Mouse (Mus musculus) testis, adult 2 months (tissue): Measurements from ENCODE around the gene Spred3.
A peak's percentile ranks its signal among the peaks of the same experiment; 100 is the strongest.

Source experiments
- CTCF ChIP-seq: fragments of 200-500 bp; IDR thresholded peaks from 2 replicates; pipeline ENCODE4 v1.5.1; 2012; ENCODE audit warnings: low read depth, mild to moderate bottlenecking, inconsistent platforms, low read length, moderate library complexity; ENCODE audit not compliant: control insufficient read depth, insufficient read depth, insufficient replicate concordance
- POLR2A ChIP-seq: fragments of 200-500 bp; IDR thresholded peaks from 2 replicates; pipeline ENCODE4 v1.6.1; 2012; ENCODE audit warnings: low read depth, mild to moderate bottlenecking, inconsistent platforms, low read length, moderate library complexity; ENCODE audit not compliant: control insufficient read depth

- TF ChIP-seq POLR2A (0 out of 2 replicates have a peak, but pooled peaks have one; percentile 26), CTCF (no peak)
Observed at GRCm38 (mm10) chr7:29162750-29163525, 7.3 kb downstream of the Spred3 start.
